Mouse (Mus musculus) heart, postnatal 0 days (tissue): ENCODE measurements around the gene Rab5if.

Experiments
- CTCF ChIP-seq: IDR thresholded peaks from 2 replicates; pipeline ENCODE4 v1.5.1; 2016; ENCODE audit warnings: antibody characterized with exemption, control low read depth, low read depth
- EP300 ChIP-seq: IDR thresholded peaks from 2 replicates; pipeline ENCODE4 v1.6.1; 2016; ENCODE audit warnings: antibody characterized with exemption, low read depth

DNA sequence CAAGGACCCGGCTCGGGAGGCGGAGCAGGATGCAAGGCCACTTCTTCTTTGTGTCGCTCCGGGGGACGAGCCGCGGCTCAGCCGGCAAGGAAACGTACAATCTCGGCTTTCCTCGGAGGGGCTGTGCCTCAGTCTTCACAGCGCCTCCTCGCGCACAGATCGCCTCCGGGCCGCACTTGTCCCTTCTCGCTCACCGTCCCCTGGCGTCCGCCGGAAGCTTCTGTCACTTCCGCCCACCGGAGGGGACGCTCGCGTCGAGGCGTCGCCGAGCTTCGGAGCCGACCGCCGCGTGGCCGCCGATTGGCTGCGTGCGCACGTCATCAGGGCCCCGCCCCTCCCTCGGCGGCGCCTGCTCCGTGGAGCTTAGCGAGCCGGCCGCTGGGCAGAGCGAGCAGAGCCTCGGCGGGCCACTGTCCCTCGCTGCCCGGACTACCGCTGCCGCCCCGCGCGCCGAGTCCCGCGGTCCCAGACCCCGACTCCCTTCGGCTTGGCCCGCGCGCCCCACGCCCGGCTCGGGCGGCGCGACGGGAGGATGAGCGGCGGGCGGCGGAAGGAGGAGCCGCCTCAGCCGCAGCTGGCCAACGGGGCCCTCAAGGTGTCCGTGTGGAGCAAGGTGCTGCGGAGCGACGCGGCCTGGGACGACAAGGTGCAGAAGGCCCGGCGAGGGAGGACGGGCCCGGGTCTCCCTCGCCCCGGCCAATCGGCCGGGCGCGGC is at the start of gene Rab5if:
- TF ChIP-seq CTCF, result peak; percentile 70
- peak; percentile 87; the same call in 1 of the 2 replicates for TF ChIP-seq EP300
